Mouse (Mus musculus) kidney, adult 9 months (tissue): ENCODE data around the gene Katnal1.
A peak's percentile ranks its signal among the peaks of the same experiment; 100 is the strongest.

Source experiments
- DNase-seq: peaks from one replicate; pipeline ENCODE4 v3.0.0; 2022

The Katnal1 gene

GRCm38 (mm10) chr5:148867766-148868165, 61.4 kb downstream of the Katnal1 start:
- no peak for DNase-seq

- no peak for DNase-seq
These were observed 61.9 kb downstream of the Katnal1 start for GRCm38 (mm10) chr5:148867171-148867570.

- DNase-seq: no peak
These were observed 62.5 kb downstream of the Katnal1 start for GRCm38 (mm10) chr5:148866571-148866970.

- no peak for DNase-seq
These were observed 65.7 kb downstream of the Katnal1 start for GRCm38 (mm10) chr5:148863409-148863808.

- no peak for DNase-seq
These were observed 66.3 kb downstream of the Katnal1 start for GRCm38 (mm10) chr5:148862853-148863252.

- no peak for DNase-seq
These were observed 67.0 kb downstream of the Katnal1 start for GRCm38 (mm10) chr5:148862136-148862535.

GRCm38 (mm10) chr5:148857522-148857921, 71.6 kb downstream of the Katnal1 start:
- DNase-seq: no peak

- peak; percentile 20 for DNase-seq
These were observed 74.1 kb downstream of the Katnal1 start for GRCm38 (mm10) chr5:148855047-148855446.

GRCm38 (mm10) chr5:148854166-148854565, 75.0 kb downstream of the Katnal1 start:
- DNase-seq: no peak

GRCm38 (mm10) chr5:148849516-148849915, 79.6 kb downstream of the Katnal1 start:
- DNase-seq: peak; percentile 22

- DNase-seq: no peak
These were observed 82.1 kb downstream of the Katnal1 start for GRCm38 (mm10) chr5:148847032-148847431.

- no peak for DNase-seq
These were observed 92.1 kb downstream of the Katnal1 start for GRCm38 (mm10) chr5:148837069-148837468.

- peak; percentile 76 for DNase-seq
These were observed 97.4 kb downstream of the Katnal1 start for GRCm38 (mm10) chr5:148831596-148832257.

- DNase-seq: no peak
These were observed 98.0 kb downstream of the Katnal1 start for GRCm38 (mm10) chr5:148831141-148831547.

GRCm38 (mm10) chr5:148825732-148826131, 103.4 kb downstream of the Katnal1 start:
- DNase-seq: no peak

- no peak for DNase-seq
These were observed 106.3 kb downstream of the Katnal1 start for GRCm38 (mm10) chr5:148822772-148823171.
